13 mouse cellular contexts compared by ENCODE assay signal in the genomic region with DNA sequence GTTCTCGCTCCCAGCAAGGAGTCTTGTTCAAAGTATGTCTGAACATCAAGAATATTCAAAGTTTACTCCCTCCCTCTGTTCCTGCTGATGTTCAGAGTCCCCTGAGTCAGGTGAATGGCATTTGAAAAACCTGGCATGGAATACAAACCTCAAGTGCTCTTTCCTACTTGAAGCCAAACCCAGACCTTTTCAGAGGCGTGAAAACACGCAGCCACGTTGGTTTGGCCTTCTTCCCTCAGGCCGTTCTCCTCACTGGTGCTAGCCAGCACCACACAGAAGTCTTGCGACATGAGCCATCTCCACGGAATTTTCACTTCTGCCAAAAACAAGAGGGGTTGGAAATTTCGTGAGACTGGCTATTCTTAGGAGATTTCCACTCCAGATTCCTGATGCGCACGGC. TPM values are rescaled to one million over a fixed set of nuclear protein-coding genes. Genes with fewer than 3 reads are reported as not detected.
DNase-seq lines count a peak whose midpoint lies in the region; ATAC-seq and TF ChIP-seq lines count a peak whose summit lies in the region.
"Had no signal": no experiment of that assay in that cellular context is flagged by ENCODE, and none has a peak within 500 bp of the region (broad histone marks: within the 10 kb centered on the region; RNA-seq: fewer than 3 reads in every experiment).

No protein-coding gene starts in this region.

- 80% methylated on average over 10 of the region's 10 CpGs for WGBS in kidney, embryonic 14.5 days

- no peak overlapping the region for H3K4me2 ChIP-seq in kidney, embryonic 14.5 days (replicated peaks; ENCODE audit: low read depth, low read length)
- H3K4me2 ChIP-seq: heart, embryonic 15.5 days had no signal

- CTCF ChIA-PET in Patski (lab: Charles Lee) = no interaction called here

- no peaks in the 10 kb centered on the region for H3K36me3 ChIP-seq in kidney, embryonic 14.5 days (ENCODE audit: control insufficient read depth, insufficient read depth, low read length)
- H3K36me3 ChIP-seq: heart, embryonic 15.5 days had no signal

- H3K4me1 ChIP-seq in kidney, embryonic 14.5 days (ENCODE audit: control insufficient read depth, insufficient read depth, low read length) = peaks cover 14% of the 10 kb centered on the region; the same call in 1 of the 2 replicates

- intact Hi-C loops in heart, postnatal 10 days (cut with DNase I) = no loop called here

- no peak overlapping the region for H3K9ac ChIP-seq in kidney, embryonic 14.5 days (ENCODE audit: low read depth, low read length)
- H3K9ac ChIP-seq: heart, embryonic 15.5 days had no signal

- peak; percentile 40 for DNase-seq in gastrocnemius, adult 18-20 months (ENCODE audit: low spot score)
- DNase-seq in gastrocnemius, postnatal 10 days = no peak
- DNase-seq in Patski (ENCODE audit: low read depth, low spot score) = peak; percentile 31
- DNase-seq in heart, postnatal 10 days = peak; percentile 32 to 44
- peak; percentile 63 for DNase-seq in lung, postnatal 14 days
- DNase-seq: kidney, postnatal 36 days; liver had no signal

- ATAC-seq in Patski = no peak
- ATAC-seq in inflammation-experienced regulatory T-cells, adult 6 months = no peak
- ATAC-seq in kidney, embryonic 14.5 days (ENCODE audit: low FRiP score, low TSS enrichment) = no peak
- ATAC-seq: CD4-positive, CD25-positive, alpha-beta regulatory T cell, adult 4 months; intestine, embryonic 16.5 days had no signal

- no peak overlapping the region for H3K27ac ChIP-seq in kidney, embryonic 14.5 days (ENCODE audit: low read depth, low read length)
- H3K27ac ChIP-seq: heart, embryonic 15.5 days had no signal

- no peak for TF ChIP-seq CTCF in Patski (IDR thresholded peaks at IDR 0.05)

- no peak overlapping the region for H3K4me3 ChIP-seq in kidney, embryonic 14.5 days (ENCODE audit: low read length)
- H3K4me3 ChIP-seq: heart, embryonic 15.5 days had no signal

- in situ Hi-C loops in Patski (cut with MboI; ENCODE audit: low pct_unique_long_range_greater_than_20kb) = no loop called here

- no peaks in the 10 kb centered on the region for H3K9me3 ChIP-seq in kidney, embryonic 14.5 days (ENCODE audit: control insufficient read depth, low read length)
- H3K9me3 ChIP-seq: heart, embryonic 15.5 days had no signal

- POLR2A ChIA-PET in Patski (lab: Charles Lee) = no interaction called here

- peaks cover 30% of the 10 kb centered on the region for H3K27me3 ChIP-seq in Patski
- H3K27me3 ChIP-seq in kidney, embryonic 14.5 days (ENCODE audit: control insufficient read depth, insufficient read depth, low read length) = no peaks in the 10 kb centered on the region
- H3K27me3 ChIP-seq: heart, embryonic 15.5 days had no signal

RNA-seq across cellular contexts. Expression of gene Kcnk2, which starts 3.1 kb away (rescaled TPM):
- total RNA-seq in gastrocnemius, adult 18-20 months (2021) = 1 to 10 TPM; 1.2 to 1.9 TPM
- 1 to 10 TPM; 2.8 to 3.2 TPM for total RNA-seq in gastrocnemius, postnatal 10 days (2021)
- polyA plus RNA-seq in Patski (2021) = not detected
- 1 to 10 TPM; 4.5 to 7.1 TPM for total RNA-seq in heart, postnatal 10 days (2021)
- not detected for polyA plus RNA-seq in inflammation-experienced regulatory T-cells, adult 6 months (2017; shearing (Covaris generic))
- 1.1 and 2.2 TPM in 2 replicates for polyA plus RNA-seq in kidney, embryonic 14.5 days (2014; fragmentation: Nextera tagmentation; extraction: Ambion mirVana)
- total RNA-seq: megakaryocyte-erythroid progenitor cell, adult 5-6 weeks had no signal
- polyA plus RNA-seq: CD4-positive, CD25-positive, alpha-beta regulatory T cell, adult 4 months had no signal
